Comparison of ENCODE assay signal across 7 mouse cellular contexts in genomic region chr17:85089011-85089410, GRCm38 (mm10). TPM values are rescaled to one million over a fixed set of nuclear protein-coding genes. Genes with fewer than 3 reads are reported as not detected.
DNase-seq lines count a peak whose midpoint lies in the region; ATAC-seq and TF ChIP-seq lines count a peak whose summit lies in the region.

No protein-coding gene starts in this region.

- no peaks in the 10 kb centered on the region for H3K9me3 ChIP-seq in lung, embryonic 16.5 days (ENCODE audit: control insufficient read depth, low read length)
- H3K9me3 ChIP-seq in hindbrain, embryonic 14.5 days (ENCODE audit: control insufficient read depth, low read length) = no peaks in the 10 kb centered on the region

- peak overlapping the region; percentile 80 for H3K4me2 ChIP-seq in lung, embryonic 16.5 days (ENCODE audit: low read depth, low read length)
- H3K4me2 ChIP-seq in hindbrain, embryonic 14.5 days (replicated peaks) = peak overlapping the region; percentile 91
- peak overlapping the region; percentile 78 for H3K4me2 ChIP-seq in myocyte (ENCODE audit: low read depth)

- no peaks in the 10 kb centered on the region for H3K27me3 ChIP-seq in lung, embryonic 16.5 days (ENCODE audit: control insufficient read depth, insufficient read depth, low read depth, low read length)
- H3K27me3 ChIP-seq in hindbrain, embryonic 14.5 days (ENCODE audit: control insufficient read depth, insufficient read depth, low read length) = no peaks in the 10 kb centered on the region
- H3K27me3 ChIP-seq in myocyte (ENCODE audit: control insufficient read depth, insufficient read depth, insufficient read length) = no peaks in the 10 kb centered on the region

- H3K27ac ChIP-seq in lung, embryonic 16.5 days (ENCODE audit: low read length) = no peak overlapping the region
- H3K27ac ChIP-seq in hindbrain, embryonic 14.5 days = peak overlapping the region; percentile 91; the same call in 1 of the 2 replicates

- no peak for DNase-seq in lung, postnatal 25 days (ENCODE audit: low spot score)
- peak; percentile 42 for DNase-seq in embryo, embryonic 10.5 days (ENCODE audit: low spot score)
- no peak for DNase-seq in hindbrain, embryonic 14.5 days (ENCODE audit: low spot score)
- DNase-seq in spleen, postnatal 36 days (ENCODE audit: low spot score in 2 of 2) = no peak
- DNase-seq in yolk sac, embryonic 10.5 days (ENCODE audit: low spot score) = no peak

- no peaks in the 10 kb centered on the region for H3K36me3 ChIP-seq in lung, embryonic 16.5 days (ENCODE audit: control insufficient read depth, insufficient read depth, low read length)
- no peaks in the 10 kb centered on the region; the same call in 1 of the 2 replicates for H3K36me3 ChIP-seq in hindbrain, embryonic 14.5 days (replicated peaks; ENCODE audit: control insufficient read depth, insufficient read depth)
- H3K36me3 ChIP-seq in myocyte (ENCODE audit: control insufficient read depth, insufficient read depth) = no peaks in the 10 kb centered on the region

- WGBS in lung, embryonic 16.5 days = 43% methylated on average over 6 of the region's 6 CpGs
- WGBS in hindbrain, embryonic 14.5 days = 52% methylated on average over 6 of the region's 6 CpGs

- peak overlapping the region; percentile 92 for H3K4me3 ChIP-seq in lung, embryonic 16.5 days (ENCODE audit: low read length)
- H3K4me3 ChIP-seq in hindbrain, embryonic 14.5 days (replicated peaks; ENCODE audit: low read length) = peak overlapping the region; percentile 93
- H3K4me3 ChIP-seq in myocyte = peak overlapping the region; percentile 68

- peaks cover 4% of the 10 kb centered on the region for H3K4me1 ChIP-seq in lung, embryonic 16.5 days (replicated peaks; ENCODE audit: control insufficient read depth, insufficient read depth, low read length)
- peaks cover 16% of the 10 kb centered on the region for H3K4me1 ChIP-seq in hindbrain, embryonic 14.5 days (replicated peaks; ENCODE audit: control insufficient read depth, insufficient read depth, low read length)

- no peak for ATAC-seq in lung, embryonic 16.5 days (ENCODE audit: low read depth)
- no peak for ATAC-seq in hindbrain, embryonic 14.5 days (ENCODE audit: low FRiP score)

- no peak for TF ChIP-seq POLR2A in myocyte (IDR thresholded peaks at IDR 0.05; ENCODE audit: insufficient read length, low read depth)

- no peak overlapping the region for H3K9ac ChIP-seq in lung, embryonic 16.5 days (ENCODE audit: low read length)
- H3K9ac ChIP-seq in hindbrain, embryonic 14.5 days = peak overlapping the region; percentile 73

- no peaks in the 10 kb centered on the region for H3K79me2 ChIP-seq in myocyte (ENCODE audit: control insufficient read depth, insufficient read depth)

- no peak overlapping the region for H3ac ChIP-seq in myocyte (ENCODE audit: control insufficient read depth, insufficient read length)

TF ChIP-seq in myocyte, 11 proteins besides CTCF, POLR2A, EP300 and RAD21:
- no peak for TF ChIP-seq MAX (IDR thresholded peaks at IDR 0.05; ENCODE audit: low read depth)

RNA-seq across cellular contexts. Expression of gene Prepl, which starts 1.0 kb away (rescaled TPM):
- 24.6 and 26.0 TPM in 2 replicates for polyA plus RNA-seq in lung, embryonic 16.5 days (2015; fragmentation: Nextera tagmentation; extraction: Ambion mirVana)
- polyA plus RNA-seq in hindbrain, embryonic 14.5 days (2014; fragmentation: Nextera tagmentation; extraction: Ambion mirVana) = 161 and 200 TPM in 2 replicates
- polyA plus RNA-seq in myocyte (2012; fragmentation: generic; extraction: Trizol) = 39.2 TPM

RNA-seq across cellular contexts. Expression of gene Camkmt, which starts 1.3 kb away (rescaled TPM):
- polyA plus RNA-seq in lung, embryonic 16.5 days (2015; fragmentation: Nextera tagmentation; extraction: Ambion mirVana) = 10.9 and 11.7 TPM in 2 replicates
- 20.4 and 23.6 TPM in 2 replicates for polyA plus RNA-seq in hindbrain, embryonic 14.5 days (2014; fragmentation: Nextera tagmentation; extraction: Ambion mirVana)
- polyA plus RNA-seq in myocyte (2012; fragmentation: generic; extraction: Trizol) = 1.4 TPM
